Mouse (Mus musculus): ENCODE measurements at regions not wholly inside any gene's neighbourhood (a gene's known extent, or its start where the extent isn't known, plus 50 kb on each side); places are given as distances from the start of the nearest gene placed in this dataset.

- intact Hi-C loops (cut with DNase I): no loop called here
- DNase-seq: no peak
Measured at GRCm38 (mm10) chr14:9338220-9338619, 672.2 kb upstream of the 4930452B06Rik start.

GRCm38 (mm10) chr14:9337107-9337506, 671.1 kb upstream of the 4930452B06Rik start:
- intact Hi-C loops (cut with DNase I): no loop called here
- DNase-seq: no peak

GRCm38 (mm10) chr14:9331593-9331992, 665.6 kb upstream of the 4930452B06Rik start:
- intact Hi-C loops (cut with DNase I): no loop called here
- peak; percentile 10 for DNase-seq

- no peak for DNase-seq
- intact Hi-C loops (cut with DNase I): no loop called here
Measured at GRCm38 (mm10) chr14:9330767-9331166, 664.7 kb upstream of the 4930452B06Rik start.

- intact Hi-C loops (cut with DNase I): no loop called here
- DNase-seq: no peak
Measured at GRCm38 (mm10) chr14:9329839-9330485, 663.9 kb upstream of the 4930452B06Rik start.

- intact Hi-C loops (cut with DNase I): no loop called here
Measured at GRCm38 (mm10) chr14:9327344-9327743, 661.3 kb upstream of the 4930452B06Rik start.

GRCm38 (mm10) chr14:9319842-9320241, 653.8 kb upstream of the 4930452B06Rik start:
- intact Hi-C loops (cut with DNase I): no loop called here
- DNase-seq: no peak

More at GRCm38 (mm10) chr14:9327344-9327743, 661.3 kb upstream of the 4930452B06Rik start:
- DNase-seq: no peak

GRCm38 (mm10) chr14:9318796-9319465, 652.9 kb upstream of the 4930452B06Rik start:
- DNase-seq: no peak
- intact Hi-C loops (cut with DNase I): no loop called here

GRCm38 (mm10) chr14:9315224-9315623, 649.2 kb upstream of the 4930452B06Rik start:
- no peak for DNase-seq
- intact Hi-C loops (cut with DNase I): no loop called here

GRCm38 (mm10) chr14:9296145-9296544, 630.1 kb upstream of the 4930452B06Rik start:
- no peak for DNase-seq
- intact Hi-C loops (cut with DNase I): no loop called here

GRCm38 (mm10) chr14:9294555-9294954, 628.5 kb upstream of the 4930452B06Rik start:
- intact Hi-C loops (cut with DNase I): no loop called here
- DNase-seq: no peak

GRCm38 (mm10) chr14:9288103-9288502, 622.1 kb upstream of the 4930452B06Rik start:
- intact Hi-C loops (cut with DNase I): no loop called here
- DNase-seq: no peak

GRCm38 (mm10) chr14:9285606-9286002, 619.6 kb upstream of the 4930452B06Rik start:
- intact Hi-C loops (cut with DNase I): no loop called here

GRCm38 (mm10) chr14:9284976-9285605, 619.1 kb upstream of the 4930452B06Rik start:
- peak; percentile 11 for DNase-seq
- intact Hi-C loops (cut with DNase I): no loop called here

More at GRCm38 (mm10) chr14:9285606-9286002, 619.6 kb upstream of the 4930452B06Rik start:
- DNase-seq: no peak

- intact Hi-C loops (cut with DNase I): no loop called here
- no peak for DNase-seq
Measured at GRCm38 (mm10) chr14:9267282-9268091, 601.4 kb upstream of the 4930452B06Rik start.

- intact Hi-C loops (cut with DNase I): no loop called here
- DNase-seq: no peak
Measured at GRCm38 (mm10) chr14:9252017-9252416, 586.0 kb upstream of the 4930452B06Rik start.

GRCm38 (mm10) chr14:9245266-9245665, 579.2 kb upstream of the 4930452B06Rik start:
- intact Hi-C loops (cut with DNase I): no loop called here
- DNase-seq: no peak

GRCm38 (mm10) chr14:9243336-9243735, 577.3 kb upstream of the 4930452B06Rik start:
- DNase-seq: no peak
- intact Hi-C loops (cut with DNase I): no loop called here

GRCm38 (mm10) chr14:9242118-9242517, 576.1 kb upstream of the 4930452B06Rik start:
- intact Hi-C loops (cut with DNase I): no loop called here
- no peak for DNase-seq

- DNase-seq: peak; percentile 38
- intact Hi-C loops (cut with DNase I): no loop called here
Measured at GRCm38 (mm10) chr14:9227670-9228069, 561.6 kb upstream of the 4930452B06Rik start.

- intact Hi-C loops (cut with DNase I): no loop called here
- no peak for DNase-seq
Measured at GRCm38 (mm10) chr14:9200246-9200645, 534.2 kb upstream of the 4930452B06Rik start.
